Mouse (Mus musculus) right cerebral cortex, postnatal 25 days (tissue): ENCODE measurements around the gene Exoc3l4.
A peak's percentile ranks its signal among the peaks of the same experiment; 100 is the strongest.

ENCODE experiments used
- DNase-seq: peaks from one replicate; pipeline ENCODE4 v3.0.0; 2022

Exoc3l4 gene

GRCm38 (mm10) chr12:111411631-111412355 is 5.0 kb upstream of the Exoc3l4 start:
- DNase-seq = no peak

- no peak for DNase-seq
Observed at GRCm38 (mm10) chr12:111412581-111413284, 4.1 kb upstream of the Exoc3l4 start.

DNA sequence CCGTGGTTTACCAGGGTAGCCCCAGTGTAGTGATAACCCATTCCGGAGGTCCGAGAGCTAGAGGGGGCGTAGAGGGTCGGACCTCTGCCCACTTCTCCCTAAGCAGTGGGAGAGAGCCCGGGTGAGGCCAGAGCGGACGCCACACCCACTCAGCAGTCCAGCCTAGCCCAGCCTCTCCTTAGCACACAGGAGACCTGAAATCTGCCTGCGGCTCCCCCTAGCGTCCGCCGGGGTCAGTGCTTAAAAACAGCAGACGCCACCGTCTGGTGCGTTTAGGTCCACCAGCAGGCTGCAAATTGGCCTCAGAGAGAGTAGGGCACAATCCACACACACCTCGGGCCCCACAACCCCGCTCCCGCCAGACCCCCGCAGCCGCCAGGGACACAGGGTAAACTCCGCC is 3.5 kb upstream of the Exoc3l4 start:
- peak; percentile 83 for DNase-seq

DNA sequence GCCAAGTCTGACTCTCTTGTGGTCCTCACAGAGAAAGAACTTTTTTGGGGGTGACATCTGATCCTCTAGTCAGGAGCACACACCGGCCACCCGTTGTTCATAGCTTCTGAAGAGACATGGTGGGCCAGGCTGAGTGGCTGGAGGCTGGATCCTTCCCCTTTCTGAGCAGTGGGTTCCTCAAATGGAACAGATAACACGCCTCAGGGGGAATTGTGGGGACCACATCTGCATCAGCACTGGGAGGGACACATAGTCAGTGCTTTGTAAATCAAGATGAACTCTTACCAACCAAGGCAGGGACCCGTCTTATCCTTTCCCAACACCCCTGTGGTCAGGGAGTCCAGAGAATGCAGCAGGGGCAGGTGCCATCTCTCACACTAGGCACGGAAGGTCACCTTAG is 3.1 kb downstream of the Exoc3l4 start:
- no peak for DNase-seq

DNA sequence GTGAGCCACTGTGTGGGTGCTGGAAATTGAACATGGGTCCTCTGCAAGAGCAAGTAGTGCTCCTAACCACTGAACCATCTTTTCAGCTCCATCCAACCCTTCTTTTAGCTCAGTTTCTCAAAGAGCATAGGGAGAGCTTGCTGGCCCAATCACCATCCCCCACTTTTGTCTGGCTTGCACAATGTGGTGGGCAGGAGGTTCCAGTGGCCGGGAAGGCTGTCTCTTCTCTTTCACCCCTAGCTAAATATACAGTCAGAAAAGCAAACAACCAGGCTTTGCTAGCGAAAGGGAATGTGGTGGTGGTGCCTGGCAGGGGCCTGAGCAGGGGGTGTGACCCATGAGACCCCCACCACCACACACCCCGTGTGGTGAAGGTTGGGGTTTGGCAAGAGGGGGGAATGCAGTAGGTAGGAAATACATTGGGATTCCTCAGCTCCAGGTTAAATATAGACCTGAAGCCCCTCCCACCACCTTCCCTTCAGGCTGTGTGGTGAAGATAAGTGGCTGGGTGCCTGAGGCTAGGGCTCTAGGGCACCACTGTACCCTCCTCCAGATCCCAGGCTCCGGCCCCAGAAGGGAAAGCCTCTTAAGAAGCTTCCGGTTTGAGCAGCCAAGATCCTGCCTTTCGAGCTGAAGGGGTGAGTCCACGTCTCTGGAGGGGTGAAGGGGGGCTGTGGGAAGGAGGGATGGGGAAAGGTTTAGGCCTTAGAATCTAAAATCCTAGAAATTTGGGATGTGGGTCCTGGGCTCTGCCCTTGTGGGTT is 4.3 kb downstream of the Exoc3l4 start:
- no peak for DNase-seq

- DNase-seq = no peak
Observed at GRCm38 (mm10) chr12:111422852-111423251, 6.0 kb downstream of the Exoc3l4 start.

- DNase-seq = no peak
Observed at GRCm38 (mm10) chr12:111423570-111424129, 6.8 kb downstream of the Exoc3l4 start.

GRCm38 (mm10) chr12:111424547-111424946 is 7.7 kb downstream of the Exoc3l4 start:
- DNase-seq = no peak

GRCm38 (mm10) chr12:111425258-111425657 is 8.4 kb downstream of the Exoc3l4 start:
- peak; percentile 68 for DNase-seq

DNA sequence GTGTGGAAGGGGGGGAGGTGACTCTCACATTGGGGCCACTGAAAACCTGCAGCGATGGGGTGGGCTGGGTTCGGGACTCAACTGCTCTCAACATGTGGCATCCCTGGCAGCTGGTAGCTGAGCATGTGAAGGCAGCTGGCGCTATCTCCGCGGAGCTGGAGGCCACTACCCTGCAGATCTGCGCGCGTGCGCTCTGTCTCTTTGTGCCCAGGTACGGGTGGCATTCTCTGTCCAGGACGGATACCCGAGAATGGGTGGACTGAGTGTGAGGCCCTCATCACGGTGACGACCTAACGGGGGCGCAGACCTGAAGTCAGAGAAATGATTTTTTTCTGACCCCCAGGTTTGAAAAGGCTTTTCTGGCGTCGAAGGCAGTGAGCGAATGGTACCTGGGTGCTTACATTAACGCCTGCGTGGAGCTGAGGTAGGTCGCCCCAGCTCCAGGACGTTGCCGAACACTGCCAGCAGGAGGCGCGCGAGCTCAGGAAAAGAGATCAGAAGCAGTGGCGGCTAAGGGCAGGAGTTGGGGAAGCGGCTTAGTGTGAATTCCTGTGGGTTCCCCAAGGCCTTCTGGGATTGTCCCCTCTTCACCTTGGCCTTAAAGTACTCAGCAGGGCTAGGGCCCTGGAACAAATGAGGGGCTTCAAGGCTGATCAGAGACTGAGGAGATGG is 9.1 kb downstream of the Exoc3l4 start:
- DNase-seq = peak; percentile 86

DNA sequence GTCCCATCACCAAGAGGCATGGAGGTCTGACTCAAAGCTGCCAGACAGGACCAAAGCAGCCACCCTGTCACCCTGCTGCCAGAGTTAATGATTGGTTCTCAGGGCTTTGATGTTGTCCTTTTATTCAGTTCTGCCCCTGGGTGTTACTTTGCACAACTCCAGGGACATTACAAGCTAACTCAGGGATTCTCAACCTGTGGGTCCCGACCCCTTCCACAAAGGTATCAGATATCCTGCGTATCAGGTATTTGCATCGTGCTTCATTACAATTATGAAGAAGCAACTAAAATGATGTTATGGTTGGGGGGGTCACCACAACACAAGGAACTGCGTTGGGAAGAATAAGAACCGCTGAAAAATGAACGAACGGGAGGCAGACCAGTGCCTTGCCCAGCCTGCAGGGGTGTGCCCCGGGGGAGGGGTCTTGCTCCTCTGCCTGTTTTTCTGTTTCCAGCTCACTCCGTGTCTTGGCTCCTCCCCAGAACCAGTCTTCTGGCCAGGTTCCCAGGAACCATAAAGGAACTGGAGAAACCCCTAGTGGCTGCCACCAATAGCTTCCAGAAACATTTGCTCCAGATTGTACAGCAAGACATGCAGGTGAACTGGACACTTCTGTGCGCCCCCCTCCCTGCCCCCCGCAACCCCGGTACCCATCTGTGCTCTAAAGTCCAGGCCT is 10.8 kb downstream of the Exoc3l4 start:
- no peak for DNase-seq

- DNase-seq = no peak
Observed at GRCm38 (mm10) chr12:111428364-111428763, 11.5 kb downstream of the Exoc3l4 start.

DNA sequence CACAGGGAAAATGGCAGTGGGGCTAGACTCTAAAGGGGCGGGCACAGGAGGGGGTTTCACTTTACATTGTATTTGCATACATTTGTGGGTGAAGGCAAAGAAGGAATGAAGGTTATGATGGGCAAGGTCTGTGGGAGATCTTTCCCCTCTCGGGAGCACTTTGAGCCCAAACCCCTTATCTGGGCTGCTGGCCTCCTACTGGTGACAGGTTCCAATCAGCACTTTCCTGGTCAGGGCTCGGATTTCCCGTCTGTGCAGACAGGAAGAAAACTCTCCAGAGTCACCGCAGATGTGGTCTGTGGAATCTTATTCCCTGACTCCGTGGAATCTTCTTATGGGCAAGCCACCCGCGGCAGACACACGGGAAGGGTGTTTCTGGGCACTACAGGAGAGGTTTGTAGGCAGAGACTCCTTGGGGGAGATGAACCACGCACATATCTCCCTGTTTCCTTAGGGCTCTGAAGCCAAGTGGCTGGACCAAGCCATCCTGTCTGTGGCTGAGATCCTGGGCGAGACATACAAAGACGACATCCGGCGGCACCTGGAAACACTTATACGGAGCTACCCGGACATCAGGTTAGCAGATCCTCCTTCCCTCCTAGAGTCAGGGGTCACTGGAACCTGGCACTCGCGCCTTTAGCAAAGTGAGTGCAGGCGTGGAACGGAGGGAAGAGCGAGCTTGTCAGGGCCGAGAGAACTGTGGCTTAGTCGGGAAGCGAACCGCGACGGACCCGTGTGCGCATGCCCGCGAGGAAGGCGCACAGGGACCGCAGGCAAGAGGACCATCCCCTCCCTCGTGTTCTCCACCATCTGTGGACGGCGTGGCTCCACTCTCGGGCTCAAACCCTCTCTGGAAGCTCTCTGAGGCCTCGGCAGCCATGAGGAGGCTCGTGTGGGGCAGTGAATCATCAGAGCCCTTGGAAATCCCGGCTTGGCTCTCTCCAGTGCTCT is 12.4 kb downstream of the Exoc3l4 start:
- DNase-seq = no peak

DNA sequence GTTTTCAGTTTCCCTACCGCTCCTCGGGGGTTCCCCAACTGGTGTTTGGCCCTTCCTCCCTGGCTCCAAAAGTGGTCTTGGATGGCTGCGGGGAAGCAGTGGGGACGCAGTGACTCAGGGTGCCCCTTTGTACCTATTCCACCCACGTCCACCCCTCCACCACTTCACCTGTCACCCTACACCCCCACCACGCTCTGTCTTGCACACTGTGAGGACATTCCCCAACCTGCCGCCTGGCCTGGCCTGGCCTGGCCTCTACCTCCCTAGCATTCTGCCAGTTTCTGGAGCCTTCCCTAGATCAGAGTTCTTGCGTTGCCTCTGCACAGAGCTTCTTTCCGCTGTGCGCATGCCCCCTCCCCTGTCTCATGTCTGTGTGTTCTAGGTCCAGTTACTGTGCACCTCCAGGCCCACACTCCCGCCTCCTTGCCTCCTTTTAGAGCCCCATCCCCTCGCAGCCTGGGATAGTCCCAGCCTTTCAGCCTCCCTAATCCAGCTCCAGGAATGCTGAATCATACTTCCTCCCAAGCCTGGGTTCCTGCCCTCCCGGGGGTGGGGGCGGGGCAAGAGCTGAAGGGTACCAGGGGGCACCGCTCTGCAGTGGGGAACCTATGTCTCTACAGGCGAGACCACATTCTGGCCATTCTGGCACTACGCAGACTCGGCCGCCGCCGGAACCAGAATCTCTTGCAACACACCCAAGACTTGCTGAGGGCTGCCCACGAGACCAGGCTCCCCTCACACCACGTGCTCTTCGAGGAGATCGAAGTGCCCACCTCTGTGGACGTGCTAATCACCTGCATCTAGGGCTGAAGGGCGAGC is 13.4 kb downstream of the Exoc3l4 start:
- no peak for DNase-seq

DNA sequence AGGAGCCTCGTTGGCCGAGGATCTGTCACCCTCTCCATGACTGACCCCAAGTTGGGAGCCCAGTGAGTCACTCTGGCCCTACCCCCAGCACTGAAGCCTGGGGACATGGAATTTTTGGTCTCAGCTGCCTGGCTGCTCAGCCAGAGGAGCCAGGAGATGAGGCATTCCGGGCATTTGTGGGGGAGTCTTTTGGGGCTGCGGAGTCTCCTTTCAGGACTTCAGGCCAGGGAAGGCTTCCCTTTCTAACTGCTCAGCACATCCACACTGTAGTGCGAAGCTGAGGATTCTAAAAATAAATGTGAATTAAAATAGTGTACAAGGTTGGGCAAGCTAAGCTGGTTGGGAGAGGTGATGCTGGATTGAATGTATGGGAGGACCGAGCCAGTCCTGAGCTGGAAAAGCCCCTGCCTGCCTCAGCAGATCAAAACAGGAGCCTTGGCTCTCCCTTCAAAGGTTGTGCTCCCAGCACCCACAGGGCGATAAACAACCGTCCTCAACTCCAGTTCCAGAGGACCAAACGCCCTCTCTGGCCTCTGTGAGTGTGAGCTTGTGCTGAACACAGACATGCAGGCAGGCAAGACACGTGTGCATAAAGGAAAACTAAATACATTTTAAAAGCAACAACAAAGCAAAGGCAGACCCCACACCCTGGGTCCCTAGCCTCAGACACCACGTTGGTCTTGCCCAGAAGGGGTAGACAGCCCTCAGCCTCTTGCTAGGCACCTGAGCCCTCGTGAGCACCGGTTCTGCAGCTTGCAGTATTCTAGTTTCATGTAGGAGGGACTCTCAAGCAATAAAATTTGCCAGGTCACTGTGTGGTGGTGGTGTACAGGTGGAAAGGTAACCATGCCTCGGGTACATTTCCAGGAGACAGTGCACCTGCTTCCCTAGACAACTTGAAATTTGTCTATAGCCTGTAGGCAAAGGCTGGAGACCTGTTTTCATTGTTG is 14.3 kb downstream of the Exoc3l4 start:
- no peak for DNase-seq

- no peak for DNase-seq
Observed at GRCm38 (mm10) chr12:111432097-111432496, 15.3 kb downstream of the Exoc3l4 start.

DNA sequence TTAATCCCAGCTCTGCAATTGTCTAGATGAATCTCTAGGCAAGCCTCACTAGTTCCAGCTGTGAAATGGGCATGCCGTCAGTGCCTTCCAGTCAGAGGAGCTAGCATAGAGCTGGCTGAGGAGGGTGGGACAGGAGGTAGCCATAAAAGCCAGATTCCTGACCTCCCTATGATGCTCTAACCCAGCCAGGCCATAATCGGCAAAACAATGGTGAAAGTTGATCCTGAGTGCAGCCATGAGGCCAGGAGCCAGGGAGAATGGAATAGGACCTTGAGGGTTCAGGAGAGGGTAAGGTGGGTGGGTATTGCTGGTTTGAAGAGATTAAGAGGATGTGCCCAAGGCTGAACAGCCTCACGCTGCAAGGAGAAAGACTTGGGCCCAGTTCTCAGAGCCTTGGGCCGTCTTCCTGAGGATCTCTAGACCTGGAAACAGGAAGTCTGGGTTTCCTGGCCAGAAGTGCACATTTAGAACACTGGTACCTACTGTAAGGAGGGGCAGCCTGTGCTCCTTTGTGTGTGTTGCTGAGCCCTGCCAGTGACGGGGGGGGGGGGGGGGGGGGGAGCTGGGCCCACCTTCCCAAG is 16.0 kb downstream of the Exoc3l4 start:
- no peak for DNase-seq

DNA sequence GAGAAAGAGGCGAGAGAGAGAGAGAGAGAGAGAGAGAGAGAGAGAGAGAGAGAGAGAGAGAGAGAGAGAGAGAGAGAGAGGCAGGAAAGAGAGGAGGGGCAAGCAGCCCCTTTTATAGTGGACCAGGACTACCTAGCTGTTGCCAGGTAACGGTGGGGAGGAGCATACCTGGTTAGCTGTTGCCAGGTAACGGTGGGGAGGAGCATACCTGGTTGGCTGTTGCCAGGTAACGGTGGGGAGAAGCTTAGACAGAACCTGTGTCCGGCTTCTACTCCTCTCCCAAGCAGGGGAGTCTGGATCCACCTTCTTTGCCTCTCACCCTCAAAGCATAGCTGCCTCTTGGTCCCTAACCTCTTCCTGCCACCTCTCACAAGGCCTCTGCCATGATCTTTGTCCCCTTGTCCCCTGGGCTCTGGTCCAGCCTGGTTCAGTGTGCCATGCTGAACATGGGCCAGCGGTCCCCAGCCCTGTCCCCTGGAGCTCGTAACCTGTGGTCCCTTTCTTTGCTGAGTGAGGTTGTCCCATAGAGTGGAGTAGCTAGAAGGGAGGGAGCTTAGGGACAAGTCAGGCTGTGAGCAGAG is 17.4 kb downstream of the Exoc3l4 start:
- no peak for DNase-seq
